10 mouse cellular contexts compared by ENCODE assay signal in genomic region chr12:56532986-56533495, GRCm38 (mm10). TPM values are rescaled to one million over a fixed set of nuclear protein-coding genes. Genes with fewer than 3 reads are reported as not detected.
DNase-seq lines count a peak whose midpoint lies in the region; ATAC-seq and TF ChIP-seq lines count a peak whose summit lies in the region.
"Had no signal": no experiment of that assay in that cellular context is flagged by ENCODE, and none has a peak within 500 bp of the region (broad histone marks: within the 10 kb centered on the region; RNA-seq: fewer than 3 reads in every experiment).

No protein-coding gene starts in this region.

- H3K36me3 ChIP-seq in lung, embryonic 16.5 days (ENCODE audit: control insufficient read depth, insufficient read depth, low read length): no peaks in the 10 kb centered on the region
- no peaks in the 10 kb centered on the region for H3K36me3 ChIP-seq in limb, embryonic 14.5 days (ENCODE audit: control insufficient read depth, insufficient read depth, low read length)

- peaks cover 78% of the 10 kb centered on the region for H3K27me3 ChIP-seq in lung, embryonic 16.5 days (ENCODE audit: control insufficient read depth, insufficient read depth, low read depth, low read length)
- peaks cover 96% of the 10 kb centered on the region for H3K27me3 ChIP-seq in limb, embryonic 14.5 days (ENCODE audit: control insufficient read depth, insufficient read depth, low read length)

- intact Hi-C loops in heart, postnatal 25 days (cut with DNase I): no loop called here

- under 1% methylated on average over 50 of the region's 50 CpGs for WGBS in lung, embryonic 16.5 days
- WGBS in limb, embryonic 14.5 days: 0% methylated on average over 29 of the region's 50 CpGs

- no peak for ATAC-seq in lung, embryonic 16.5 days (ENCODE audit: low read depth)
- no peak for ATAC-seq in limb, embryonic 14.5 days (ENCODE audit: low FRiP score, low read depth)

- H3K4me1 ChIP-seq in lung, embryonic 16.5 days (replicated peaks; ENCODE audit: control insufficient read depth, insufficient read depth, low read length): no peaks in the 10 kb centered on the region
- H3K4me1 ChIP-seq in limb, embryonic 14.5 days (ENCODE audit: control insufficient read depth, insufficient read depth, low read length): 0 out of 2 replicates have a peak, but pooled peaks cover 5% of the 10 kb centered on the region

- peak overlapping the region; percentile 97 for H3K27ac ChIP-seq in lung, embryonic 16.5 days (ENCODE audit: low read length)
- no peak overlapping the region for H3K27ac ChIP-seq in limb, embryonic 14.5 days (replicated peaks; ENCODE audit: low read depth, low read length)

- TF ChIP-seq POLR2A in limb, embryonic 14.5 days (IDR thresholded peaks at IDR 0.05; ENCODE audit: borderline replicate concordance, extremely low read depth, insufficient read depth, insufficient read length): no peak

- H3K4me3 ChIP-seq in lung, embryonic 16.5 days (ENCODE audit: low read length): peak overlapping the region; percentile 62
- H3K4me3 ChIP-seq in limb, embryonic 14.5 days (replicated peaks; ENCODE audit: low read length): peak overlapping the region; percentile 19

- 0 out of 2 replicates have a peak overlapping the region, but pooled peaks have one; percentile 8 for H3K4me2 ChIP-seq in lung, embryonic 16.5 days (ENCODE audit: low read depth, low read length)
- no peak overlapping the region for H3K4me2 ChIP-seq in limb, embryonic 14.5 days (replicated peaks; ENCODE audit: low read depth, low read length, severe bottlenecking)

- H3K9ac ChIP-seq in lung, embryonic 16.5 days (ENCODE audit: low read length): peak overlapping the region; percentile 83
- no peak overlapping the region for H3K9ac ChIP-seq in limb, embryonic 14.5 days (ENCODE audit: low read depth, low read length, severe bottlenecking)

- DNase-seq in heart, adult 11 months: peak; percentile 81
- no peak for DNase-seq in heart, postnatal 25 days (ENCODE audit: low spot score)
- DNase-seq in lung, postnatal 25 days (ENCODE audit: low spot score): no peak
- DNase-seq in limb, embryonic 14.5 days (ENCODE audit: low spot score): no peak
- DNase-seq in frontal cortex, adult 2 months (ENCODE audit: extremely low spot score in 1 of 2, low spot score in 1 of 2): no peak
- DNase-seq in gastrocnemius, postnatal 4 days (ENCODE audit: low spot score in 2 of 2): no peak
- no peak for DNase-seq in layer of hippocampus, adult 8-10 months (ENCODE audit: low spot score in 2 of 2)

- H3K9me3 ChIP-seq in lung, embryonic 16.5 days (ENCODE audit: control insufficient read depth, low read length): no peaks in the 10 kb centered on the region
- H3K9me3 ChIP-seq in limb, embryonic 14.5 days (ENCODE audit: control insufficient read depth, low read length): no peaks in the 10 kb centered on the region

RNA-seq across cellular contexts. Expression of gene Nkx2-1, which starts 3.7 kb away (rescaled TPM):
- under 1 TPM in 1 of 2 experiments, not detected in 1; 0.11 TPM for total RNA-seq in heart, postnatal 25 days (2021)
- 74.8 and 91.7 TPM in 2 replicates for polyA plus RNA-seq in lung, embryonic 16.5 days (2015; fragmentation: Nextera tagmentation; extraction: Ambion mirVana)
- 0.20 TPM in 1 of 2 replicates, not detected in the other for polyA plus RNA-seq in limb, embryonic 14.5 days (2012; rRNA removed)
- not detected in 2 replicates for polyA plus RNA-seq in limb, embryonic 14.5 days (2014; fragmentation: Nextera tagmentation; extraction: Ambion mirVana)
- polyA plus RNA-seq in frontal cortex, adult 2 months (2012; rRNA removed): 0.18 and 0.36 TPM in 2 replicates
- not detected for total RNA-seq in gastrocnemius, postnatal 4 days (2021)
- total RNA-seq in layer of hippocampus, adult 8-10 months (2022): under 1 TPM; 0.26 to 0.39 (median 0.31) TPM
- total RNA-seq: adrenal gland, adult 18-20 months; neutrophil, adult 5-6 weeks had no signal
